Mouse (Mus musculus): ENCODE measurements around the gene Ninj2.

- TF ChIP-seq CTCF (IDR thresholded peaks at IDR 0.05; ENCODE audit: low read depth) (no peak), EP300 (IDR thresholded peaks at IDR 0.05; ENCODE audit: low read depth) (peak; percentile 83)
Observed at GRCm38 (mm10) chr6:120109173-120109572, 16.0 kb downstream of the Ninj2 start.

Data from heart, postnatal 0 days (tissue).